Mouse (Mus musculus) urinary bladder, adult 18-20 months (tissue): ENCODE results near the gene Hopx.
"Not testable (repeated sequence)": the region's sequence is repeated elsewhere in the genome, so short reads cannot be mapped to it uniquely, and the experiment has no call there.

Source experiments
- DNase-seq, 2 experiments: peaks; one replicate each; pipeline ENCODE4 v3.0.0; 2022; ENCODE audit warnings: low spot score in 2 of 2, mixed read lengths in 2 of 2

Gene Hopx

DNA sequence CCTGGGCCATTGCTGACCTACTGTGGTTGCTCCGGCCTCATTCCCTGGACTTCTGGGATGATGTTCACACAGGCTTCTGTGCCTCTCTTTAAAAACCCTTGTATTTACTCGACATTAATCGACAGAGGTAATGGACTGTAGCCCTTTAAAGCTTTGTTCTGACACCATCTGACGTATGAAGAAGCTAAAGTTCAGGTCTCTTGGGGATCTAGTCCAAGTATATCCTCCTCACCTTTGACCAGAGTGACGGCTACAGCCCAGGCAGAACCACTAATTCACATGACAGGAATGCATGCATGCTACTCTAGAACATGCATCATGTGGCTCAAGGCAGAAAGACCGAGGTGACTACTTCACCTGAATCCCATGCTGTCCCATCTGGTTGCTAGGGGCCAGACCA lies 14.2 kb downstream of the Hopx start:
- no peak for DNase-seq

DNA sequence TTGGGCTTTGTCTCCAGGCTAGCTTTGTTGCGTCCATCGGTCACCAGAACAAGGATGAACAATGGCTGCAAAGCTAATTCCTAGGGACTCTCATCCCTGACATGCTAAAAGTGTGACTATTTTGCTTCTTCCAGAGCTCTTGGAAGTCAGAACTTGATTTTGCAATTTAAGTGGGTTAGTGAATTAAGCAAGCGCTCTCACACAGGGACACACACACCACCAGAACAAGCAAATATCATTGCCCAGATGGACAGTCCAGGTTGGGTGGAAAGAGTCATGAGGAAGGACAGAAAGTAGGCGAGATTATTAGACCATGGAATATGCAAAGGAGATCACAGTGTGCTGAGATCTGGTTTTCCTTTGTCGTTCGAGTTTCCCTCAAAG lies 14.9 kb downstream of the Hopx start:
- DNase-seq, result no peak

DNA sequence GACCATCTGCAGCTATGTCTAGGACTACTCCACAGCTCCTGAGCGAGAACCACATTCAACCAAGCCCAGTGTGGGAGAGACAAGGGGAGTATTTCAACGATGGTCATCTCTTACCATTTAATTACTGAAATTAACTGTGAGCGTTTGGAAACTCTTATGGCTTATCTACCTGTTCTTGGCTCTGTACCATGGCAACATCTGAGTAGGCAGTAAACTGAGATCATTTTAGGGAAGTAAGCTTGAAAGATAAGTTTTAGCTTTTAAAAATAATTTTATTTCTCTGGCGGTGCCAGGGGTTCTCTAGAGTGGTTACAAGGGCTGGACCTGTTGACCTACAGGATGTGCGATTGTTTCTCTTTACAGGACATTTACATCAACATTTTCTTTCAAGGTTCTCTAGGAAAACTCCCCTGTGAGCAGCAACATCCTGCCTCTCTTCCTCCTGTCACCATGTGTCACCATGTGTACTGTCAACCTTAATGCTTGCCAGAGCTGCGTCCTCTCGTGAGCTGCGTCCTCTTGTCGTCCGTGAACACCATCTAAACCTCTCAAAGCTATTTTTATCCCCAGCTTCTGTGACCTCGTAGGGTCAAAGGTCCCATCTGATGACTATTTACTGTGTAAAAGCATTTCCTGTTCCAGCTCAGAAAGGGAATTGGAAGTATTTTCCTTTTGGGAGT lies 15.5 kb downstream of the Hopx start:
- no peak for DNase-seq

DNA sequence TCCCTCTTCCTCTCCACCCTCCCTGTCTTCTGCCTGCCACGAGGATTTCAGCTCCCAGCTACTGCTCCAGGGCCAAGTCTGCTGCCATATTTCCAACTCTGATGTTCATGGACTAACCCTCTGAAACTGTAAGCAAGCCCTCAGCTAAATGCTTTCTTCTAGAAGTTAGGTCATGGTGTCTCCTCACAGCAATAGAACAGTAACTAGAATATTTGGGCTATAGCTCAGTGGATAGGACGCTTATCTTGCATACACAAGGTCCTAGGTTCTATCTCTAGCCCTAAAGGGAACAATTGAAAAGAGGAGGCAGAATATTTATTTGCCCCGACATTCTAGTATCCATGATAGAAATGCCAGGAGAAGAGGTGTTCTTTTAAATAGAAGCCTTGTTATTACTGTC lies 16.0 kb downstream of the Hopx start:
- no peak for DNase-seq

DNA sequence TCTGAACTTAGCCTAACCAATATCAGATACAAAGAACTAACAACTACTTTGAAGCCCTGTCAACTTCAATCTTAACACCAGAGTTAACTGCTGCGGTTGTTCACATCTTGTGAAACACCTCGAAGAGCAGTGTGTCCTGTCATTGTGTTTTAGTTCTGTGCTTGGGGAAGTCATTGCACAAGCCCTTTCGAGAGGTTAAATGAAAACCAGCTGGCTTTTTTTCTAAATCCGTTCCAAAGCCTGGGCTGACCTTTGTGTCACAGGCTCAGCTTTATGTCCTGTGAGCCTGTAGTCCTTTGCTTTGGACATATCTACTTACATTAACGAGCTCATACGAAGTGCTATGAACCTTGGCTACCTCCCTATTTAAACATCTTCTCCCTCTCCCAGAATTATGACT lies 17.2 kb downstream of the Hopx start:
- DNase-seq, result no peak

DNA sequence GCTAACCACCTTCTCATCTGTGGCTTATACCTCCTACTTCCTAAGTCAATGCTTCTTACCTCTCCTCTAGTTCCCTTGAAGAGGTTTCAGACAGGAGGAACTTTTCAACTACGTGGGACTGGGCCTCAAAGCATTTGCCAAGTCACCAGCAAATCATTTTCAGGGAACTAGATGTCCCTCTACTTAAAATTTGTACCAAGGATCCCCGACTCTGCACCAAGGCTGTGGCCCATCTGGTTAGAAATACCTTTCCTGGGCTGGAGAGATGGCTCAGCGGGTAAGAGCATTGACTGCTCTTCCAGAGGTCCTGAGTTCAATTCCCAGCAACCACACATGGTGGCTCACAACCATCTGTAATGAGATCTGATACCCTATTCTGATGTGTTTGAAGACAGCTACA lies 18.7 kb downstream of the Hopx start:
- not testable (repeated sequence) for DNase-seq

DNA sequence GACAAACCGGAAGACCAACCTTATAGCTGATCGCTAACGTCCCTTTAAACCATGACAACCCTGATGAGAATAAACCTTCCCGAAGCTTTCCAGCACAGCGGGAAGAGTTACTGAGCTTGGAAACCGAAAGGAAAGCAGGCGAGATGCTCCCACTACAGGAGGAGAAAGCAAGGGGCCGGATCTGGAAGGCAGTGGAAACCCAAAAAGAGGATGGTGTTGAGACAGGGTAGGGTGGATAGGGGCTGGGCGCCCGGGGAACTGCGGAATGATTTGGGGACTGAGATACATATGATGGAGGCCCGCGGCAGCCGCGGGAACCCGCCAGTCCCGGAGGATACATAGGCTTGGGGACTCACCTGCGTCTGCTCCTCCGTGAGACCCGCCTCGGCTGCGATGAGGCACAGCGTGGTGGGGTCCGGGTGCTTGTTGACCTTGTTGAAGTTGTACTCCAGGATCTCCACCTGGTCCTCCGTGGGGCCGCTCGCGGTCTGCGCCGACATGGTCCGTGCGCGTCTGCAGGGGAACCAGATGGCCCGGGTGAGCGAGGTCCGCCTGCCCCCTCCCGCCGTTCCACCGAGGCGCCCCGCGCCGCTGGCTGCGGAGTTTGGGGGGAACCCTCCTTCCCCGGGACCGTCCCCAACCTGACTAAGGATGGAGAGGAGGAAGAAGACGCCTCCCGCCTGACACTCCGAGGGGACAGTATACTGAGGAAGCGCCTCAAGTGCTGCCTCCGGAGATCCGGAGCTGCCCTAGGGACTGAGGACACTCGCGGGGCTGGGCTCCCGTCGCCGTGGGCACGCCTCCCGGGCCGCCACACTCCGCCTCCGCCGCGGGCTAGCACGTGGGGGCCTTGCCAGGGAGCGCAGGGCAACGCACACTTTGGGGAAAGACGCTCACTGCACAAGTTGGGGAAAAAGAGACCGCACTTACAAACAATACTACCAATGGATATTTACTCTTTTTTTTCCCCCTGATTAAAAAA lies 20.1 kb downstream of the Hopx start:
- DNase-seq, result peak; percentile 62 to 67

DNA sequence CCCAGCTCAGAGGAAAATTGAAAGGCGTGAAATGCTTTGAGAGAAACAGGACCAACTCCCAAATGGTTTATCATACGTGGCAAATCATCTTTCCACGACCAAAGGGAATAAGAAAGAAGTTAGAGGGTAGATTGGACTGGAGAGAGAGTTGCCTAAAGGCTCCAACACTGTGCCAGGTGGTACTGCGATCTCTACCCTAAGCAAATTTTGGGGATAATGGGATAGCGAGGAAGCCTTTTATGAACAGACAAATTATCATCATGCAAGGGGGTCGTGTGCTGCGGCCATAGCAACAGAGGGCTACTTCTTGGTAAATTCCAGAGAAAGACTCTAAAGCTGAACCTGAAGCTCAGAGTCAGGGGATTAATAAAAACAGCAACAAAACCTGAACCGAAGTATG lies 21.0 kb downstream of the Hopx start:
- no peak for DNase-seq

DNA sequence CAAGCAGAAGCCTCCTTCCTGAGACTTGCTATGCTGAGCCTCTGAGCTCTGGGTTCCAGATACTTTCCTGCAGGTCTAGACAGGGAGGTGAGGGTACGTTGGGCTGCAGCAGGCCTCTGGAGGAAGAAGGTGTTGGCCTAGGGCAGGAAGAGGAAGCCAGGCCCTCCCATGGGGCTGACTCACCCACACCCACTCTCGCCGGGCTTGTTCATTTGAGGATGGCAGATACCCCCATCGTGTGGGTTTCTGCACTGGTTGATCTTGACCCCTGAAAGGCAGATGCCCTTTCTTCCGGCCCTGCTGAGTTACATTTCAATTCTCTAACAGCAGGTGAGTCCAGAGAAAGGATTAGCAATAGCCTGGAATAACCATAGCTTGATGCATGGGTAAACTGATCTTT lies 22.4 kb downstream of the Hopx start:
- DNase-seq, result no peak

DNA sequence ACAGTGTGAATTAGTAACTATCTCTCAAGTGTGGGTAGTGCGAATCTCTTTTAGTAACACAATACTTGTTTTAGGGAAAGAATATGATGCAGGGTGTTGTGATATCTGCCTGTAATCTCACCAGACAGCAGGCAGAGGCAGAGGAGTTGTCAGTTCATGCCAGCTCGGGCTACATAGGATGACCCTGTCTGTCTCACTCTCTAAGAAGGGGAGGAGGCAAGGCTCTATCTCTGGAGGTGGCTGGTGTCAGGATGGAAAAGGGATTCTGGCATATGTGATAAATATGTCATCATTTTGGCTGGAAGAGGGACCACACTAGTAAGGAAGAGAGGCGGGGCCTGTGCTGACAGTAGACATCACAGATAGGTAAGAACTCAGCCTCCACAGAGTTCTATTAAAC lies 23.0 kb downstream of the Hopx start:
- DNase-seq, result no peak

DNA sequence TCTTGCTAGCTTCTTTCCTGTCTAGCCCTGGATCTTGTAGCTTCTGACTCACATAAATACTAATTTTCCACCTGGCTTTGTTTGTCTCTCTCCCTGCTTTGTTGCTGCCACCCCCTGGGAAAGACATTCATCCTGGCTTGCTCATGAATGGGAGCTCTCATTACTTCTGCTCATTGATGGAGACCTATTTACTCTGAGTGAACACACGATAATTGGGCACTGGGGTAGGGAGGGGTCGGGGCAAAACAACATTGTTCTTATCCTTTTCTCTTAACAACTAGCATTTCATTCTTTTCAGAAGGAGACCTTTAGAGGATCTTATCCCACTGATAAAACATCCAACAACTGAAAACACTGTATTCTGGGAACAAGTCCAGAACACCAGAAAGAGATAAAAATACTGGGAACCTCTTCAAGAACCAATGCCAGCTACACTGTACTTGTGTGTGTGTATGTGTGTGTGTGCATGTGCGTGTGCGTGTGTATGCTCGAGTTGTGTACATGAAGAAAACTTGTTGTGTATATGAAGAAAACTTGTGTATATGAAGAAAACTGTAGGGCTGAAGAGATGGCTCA lies 24.3 kb downstream of the Hopx start:
- no peak for DNase-seq

DNA sequence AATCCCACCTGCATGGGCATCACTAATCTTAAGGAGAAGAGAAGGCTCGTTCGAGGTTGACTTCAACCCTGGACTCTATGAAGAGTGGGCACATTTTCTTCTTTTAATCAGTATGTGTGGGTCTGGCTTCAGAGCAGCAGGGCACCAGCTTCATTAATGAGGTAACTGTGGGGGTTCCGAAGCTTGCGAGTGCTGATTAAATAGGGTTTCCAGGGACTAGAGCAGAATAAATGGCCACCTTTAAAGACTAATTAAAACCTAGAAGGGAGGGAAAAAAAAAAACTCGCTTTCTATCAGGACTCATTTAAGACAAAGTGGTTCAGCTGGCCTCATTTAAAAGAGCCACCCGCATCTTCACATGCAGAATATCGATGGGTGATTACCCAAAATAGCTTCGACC lies 25.0 kb downstream of the Hopx start:
- DNase-seq, result no peak

DNA sequence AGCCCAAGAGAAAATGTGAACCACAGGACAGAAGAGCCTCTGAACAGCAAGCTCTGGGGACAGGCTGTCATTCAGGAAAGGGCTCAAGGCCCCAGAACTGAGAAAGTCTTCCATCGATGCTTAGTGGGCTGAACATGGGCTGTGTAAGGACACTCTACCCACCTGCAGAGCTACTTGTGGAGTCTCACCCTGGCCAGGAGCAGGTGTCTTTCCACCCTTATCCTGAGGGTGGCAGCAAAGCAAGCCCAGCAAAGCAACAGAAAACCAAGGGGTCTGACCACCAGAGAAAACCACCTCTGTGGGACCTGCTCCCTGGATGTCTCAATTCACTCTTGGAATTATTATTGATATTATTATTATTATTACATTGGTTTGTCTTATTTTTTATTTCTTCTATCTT lies 25.6 kb downstream of the Hopx start:
- DNase-seq, result no peak

DNA sequence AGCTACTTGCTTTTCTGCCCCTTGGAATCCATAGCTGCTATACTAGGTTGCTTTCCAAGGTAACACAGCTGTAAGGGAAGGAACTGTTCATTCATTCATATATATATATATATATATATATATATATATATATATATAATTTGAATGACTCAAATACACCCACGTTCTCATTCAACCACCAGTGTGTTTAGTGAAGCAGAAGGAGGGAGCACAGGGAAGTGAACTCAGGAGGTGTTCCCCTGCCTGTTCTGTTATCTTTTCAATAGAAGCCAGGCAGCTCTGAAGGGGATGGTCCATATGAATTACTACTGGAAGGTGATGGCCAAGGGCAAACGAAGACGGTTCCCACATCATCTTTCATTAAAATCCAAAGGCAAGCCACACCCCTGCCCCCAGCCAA lies 27.8 kb downstream of the Hopx start:
- no peak for DNase-seq

DNA sequence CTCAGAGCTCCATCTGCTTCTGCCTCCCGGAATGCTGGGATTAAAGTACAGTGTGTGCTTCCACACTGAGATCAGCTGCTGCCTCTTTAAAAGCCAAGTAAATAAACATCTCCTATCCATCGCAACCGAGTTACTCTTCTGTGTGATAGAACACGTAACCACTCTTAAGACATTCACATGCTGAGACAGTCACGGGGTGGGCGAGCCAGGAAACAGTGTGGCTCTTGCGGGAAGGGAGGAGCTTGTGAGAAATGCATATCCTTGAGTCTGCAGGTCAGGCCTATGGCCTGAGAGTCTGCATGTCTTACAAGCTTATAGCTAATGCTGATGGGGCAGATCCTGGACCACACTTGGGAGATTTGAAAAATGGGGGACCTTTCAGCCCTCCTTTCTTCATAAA lies 28.4 kb downstream of the Hopx start:
- DNase-seq, result no peak

DNA sequence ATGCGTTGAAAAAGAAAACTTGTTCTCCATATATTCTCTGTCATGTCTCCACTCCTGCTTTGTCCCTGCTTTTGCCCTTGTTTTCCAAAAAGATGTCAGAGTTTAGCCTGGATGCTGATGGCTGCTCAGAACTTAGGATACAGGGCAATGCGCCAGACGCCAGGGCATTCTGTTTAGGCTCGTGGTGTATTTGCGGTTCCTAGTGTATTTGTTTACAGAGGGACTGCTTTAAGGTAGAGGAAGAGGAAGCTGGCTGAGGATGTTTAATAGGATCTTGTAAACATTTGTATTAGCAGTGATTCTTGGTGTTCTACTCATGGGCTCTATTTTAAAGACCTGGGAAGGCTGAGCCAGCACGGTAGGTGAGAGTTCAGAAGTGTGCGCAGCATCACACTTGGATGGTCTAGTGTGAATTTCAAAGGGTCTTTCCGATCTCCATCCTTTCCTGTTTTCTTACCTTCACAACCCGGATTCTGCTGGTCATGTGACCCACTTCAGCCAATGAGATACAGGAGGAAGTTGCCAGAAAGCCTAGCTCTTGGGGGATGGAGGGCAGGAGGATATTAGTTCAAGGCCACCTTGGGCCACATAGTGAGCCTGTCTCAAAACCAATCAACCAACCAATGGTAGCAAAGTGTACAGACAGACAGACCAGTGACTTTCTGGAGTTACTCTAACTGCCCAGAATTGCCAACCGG lies 29.0 kb downstream of the Hopx start:
- DNase-seq, result no peak

DNA sequence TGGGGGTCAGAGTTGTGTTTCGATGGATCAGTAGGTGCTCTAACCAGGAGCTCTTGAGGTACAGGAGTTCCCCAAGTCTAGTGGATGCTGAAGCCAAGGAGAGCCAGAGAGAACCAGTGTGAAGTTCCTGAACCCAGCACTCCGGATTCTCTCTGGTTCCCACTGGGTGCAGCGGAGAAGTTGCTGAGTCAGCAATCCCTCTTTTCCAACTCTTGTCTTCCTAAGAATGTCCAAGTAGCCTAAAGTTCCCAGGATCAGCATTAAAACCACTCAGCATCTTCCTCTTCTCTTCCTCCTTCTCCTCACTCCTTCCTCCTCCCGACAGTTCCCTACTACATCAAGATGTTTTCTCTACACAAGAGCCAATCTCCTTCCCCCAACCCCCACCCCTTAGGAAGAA lies 30.5 kb downstream of the Hopx start:
- DNase-seq, result no peak

DNA sequence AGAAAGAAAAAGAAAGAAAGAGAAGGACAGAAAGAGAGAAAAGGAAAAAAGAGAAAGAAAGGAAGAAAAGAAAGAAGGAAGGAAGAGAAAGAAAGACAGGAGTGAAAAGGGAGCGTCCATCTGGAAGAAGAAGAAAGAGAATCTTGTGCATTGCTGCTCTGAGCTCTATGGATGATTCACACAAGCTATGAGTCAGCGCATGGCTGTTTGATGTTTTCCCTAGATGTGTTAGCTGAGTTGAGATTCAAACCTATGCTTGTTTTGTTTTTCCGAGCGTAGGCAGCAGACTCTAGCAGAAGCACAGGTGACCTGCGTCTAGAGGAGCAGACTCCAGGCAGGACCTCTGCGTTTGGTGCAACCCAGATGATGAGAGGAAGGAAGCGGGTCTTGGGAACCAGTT lies 32.2 kb downstream of the Hopx start:
- DNase-seq, result no peak

DNA sequence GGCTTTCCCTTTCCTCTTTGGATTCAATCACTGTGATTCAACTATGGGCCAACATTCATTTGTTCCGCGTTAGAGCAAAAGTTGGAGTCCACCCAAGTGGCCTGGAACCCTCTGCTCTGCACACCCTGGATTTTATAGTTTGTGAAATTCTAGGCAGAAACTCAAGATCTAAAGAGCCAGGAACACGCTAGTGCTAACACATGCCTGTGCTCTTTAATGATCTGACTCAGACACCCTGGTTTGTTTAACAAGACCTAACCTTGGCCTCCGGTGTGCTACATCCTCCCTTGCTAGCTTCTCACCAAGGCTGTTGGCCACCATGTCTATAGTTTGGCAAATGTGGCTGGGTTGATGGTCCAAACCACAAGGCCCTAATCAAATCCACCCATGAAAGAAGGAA lies 34.2 kb downstream of the Hopx start:
- DNase-seq, result peak in 1 of 2 experiments; percentile 34

DNA sequence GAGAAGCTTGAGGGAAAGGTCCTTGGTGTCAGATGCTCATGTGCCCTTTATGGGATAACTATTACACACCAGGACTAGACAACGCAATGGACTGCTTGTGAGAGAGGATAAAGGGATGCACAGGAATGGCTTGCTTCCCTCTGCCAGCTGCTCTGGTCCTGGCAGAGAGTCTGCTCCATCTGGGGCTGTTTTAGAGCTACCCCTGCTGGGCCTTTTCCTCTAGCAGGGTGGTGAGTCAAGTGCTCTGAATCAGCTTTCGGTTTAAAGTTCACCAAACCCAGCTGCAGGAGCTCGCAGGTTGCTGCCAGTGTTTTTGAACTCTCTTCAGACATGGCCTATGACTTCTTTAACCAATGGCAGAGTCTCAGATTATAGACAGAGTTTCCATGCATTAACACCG lies 39.0 kb downstream of the Hopx start:
- no peak for DNase-seq

DNA sequence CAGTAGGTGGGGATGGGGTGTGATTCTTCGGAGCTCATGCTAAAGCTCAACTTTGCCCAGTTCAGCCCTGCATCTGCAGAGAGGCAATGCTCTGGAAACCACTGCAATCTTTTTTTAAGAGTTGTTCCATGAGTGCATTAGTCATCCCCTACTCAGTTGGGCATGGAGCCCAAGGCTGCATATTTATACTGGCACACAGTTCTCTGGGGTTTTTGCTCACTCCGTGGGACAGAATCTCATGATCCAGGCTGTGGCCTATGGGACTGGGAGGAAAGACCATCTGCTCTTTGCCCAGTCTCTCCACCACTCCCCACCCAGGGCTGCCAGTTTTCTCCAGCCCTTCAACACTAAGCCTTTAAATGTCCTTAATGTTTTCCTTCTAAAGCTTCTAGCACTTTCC lies 40.0 kb downstream of the Hopx start:
- DNase-seq, result peak; percentile 19 to 44

DNA sequence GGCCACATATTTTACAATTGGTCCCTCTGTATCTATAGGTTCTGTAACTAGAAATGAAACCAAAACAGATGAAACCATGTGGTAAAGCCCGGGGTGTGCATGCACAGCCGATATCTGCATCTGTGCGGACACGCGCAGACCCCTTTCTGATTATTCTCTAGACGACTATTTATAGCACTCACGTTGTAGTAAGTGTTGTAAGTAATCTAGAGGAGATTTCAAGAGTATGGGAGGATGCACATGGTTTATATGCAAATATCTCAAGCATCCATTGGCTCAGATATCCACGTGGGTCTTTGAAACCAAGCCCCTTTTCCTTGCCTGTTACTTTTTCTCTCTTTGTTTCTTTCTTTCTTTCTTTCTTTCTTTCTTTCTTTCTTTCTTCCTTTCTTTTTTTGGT lies 41.1 kb downstream of the Hopx start:
- no peak for DNase-seq
